In the genomic region with DNA sequence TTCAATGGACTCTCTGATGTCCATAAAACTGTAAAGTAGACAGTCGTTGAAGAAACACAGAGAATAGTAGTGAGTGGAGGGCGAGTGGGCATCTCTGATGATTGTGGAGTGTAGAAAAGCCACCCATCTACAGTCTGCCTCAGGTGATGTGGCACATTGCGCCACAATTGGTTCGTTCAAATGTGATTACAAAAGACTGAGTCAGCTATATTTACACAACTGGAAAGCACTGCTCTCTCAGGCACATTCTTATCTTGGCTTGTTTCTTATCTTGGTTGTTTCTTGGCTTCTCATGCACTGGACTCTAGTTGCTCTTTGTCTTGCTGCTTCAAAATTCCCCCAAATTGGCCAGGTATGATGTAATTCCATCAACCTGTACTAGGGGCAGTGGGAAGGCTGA, we compare ENCODE assay signal across 24 mouse cellular contexts. TPM values are rescaled to one million over a fixed set of nuclear protein-coding genes. Genes with fewer than 3 reads are reported as not detected.
DNase-seq lines count a peak whose midpoint lies in the region; ATAC-seq and TF ChIP-seq lines count a peak whose summit lies in the region.
"Had no signal": no experiment of that assay in that cellular context is flagged by ENCODE, and none has a peak within 500 bp of the region (broad histone marks: within the 10 kb centered on the region; RNA-seq: fewer than 3 reads in every experiment).

No protein-coding gene starts in this region.

- H3K36me3 ChIP-seq in liver, adult 2 months (ENCODE audit: control insufficient read depth, insufficient read depth, low read length), result no peaks in the 10 kb centered on the region
- H3K36me3 ChIP-seq in liver, embryonic 12.5 days, result no peaks in the 10 kb centered on the region
- no peaks in the 10 kb centered on the region for H3K36me3 ChIP-seq in intestine, embryonic 16.5 days (ENCODE audit: control insufficient read depth, insufficient read depth, low read length)
- H3K36me3 ChIP-seq: hindbrain, embryonic 13.5 days; lung, embryonic 15.5 days; midbrain, embryonic 13.5 days had no signal

- 41% methylated on average over 4 of the region's 4 CpGs for WGBS in liver, adult 2 months
- 44% methylated on average over 4 of the region's 4 CpGs for WGBS in liver, embryonic 12.5 days (ENCODE audit: insufficient replicate concordance)
- 65% methylated on average over 4 of the region's 4 CpGs for WGBS in intestine, embryonic 16.5 days

- no peak for TF ChIP-seq POLR2A in liver, adult 2 months (IDR thresholded peaks at IDR 0.05; ENCODE audit: extremely low read depth, insufficient read depth, low read length)

- peak; percentile 71 for DNase-seq in liver, adult 2 months (ENCODE audit: extremely low read depth, low read depth, low spot score)
- DNase-seq in 416B (ENCODE audit: low read depth), result peak; percentile 80
- peak; percentile 42 for DNase-seq in naive thymus-derived CD4-positive, alpha-beta T cell, adult 2 months (ENCODE audit: low read depth)
- no peak for DNase-seq in left cerebral cortex, postnatal 36 days (ENCODE audit: low spot score in 2 of 2)
- no peak for DNase-seq in layer of hippocampus, adult 8-10 months (ENCODE audit: low spot score in 2 of 2)
- DNase-seq: cerebellum, adult 8-10 months; retina, postnatal 1 day; right cerebral cortex, postnatal 4 days had no signal

- no peak overlapping the region for H3K9ac ChIP-seq in liver, adult 2 months (ENCODE audit: low read depth, low read length)
- H3K9ac ChIP-seq in liver, embryonic 12.5 days, result no peak overlapping the region
- H3K9ac ChIP-seq in intestine, embryonic 16.5 days (ENCODE audit: low read depth, low read length), result no peak overlapping the region
- H3K9ac ChIP-seq: hindbrain, embryonic 13.5 days; lung, embryonic 15.5 days; midbrain, embryonic 13.5 days had no signal

- H3K4me1 ChIP-seq in liver, adult 2 months (ENCODE audit: control insufficient read depth, insufficient read depth, low read length), result 0 out of 2 replicates have a peak, but pooled peaks cover 4% of the 10 kb centered on the region
- peaks cover 34% of the 10 kb centered on the region for H3K4me1 ChIP-seq in liver, embryonic 12.5 days
- peaks cover 9% of the 10 kb centered on the region; the same call in 1 of the 2 replicates for H3K4me1 ChIP-seq in intestine, embryonic 16.5 days (ENCODE audit: control insufficient read depth, insufficient read depth, low read length)

- no peak for TF ChIP-seq CTCF in liver, adult 2 months (IDR thresholded peaks at IDR 0.05; ENCODE audit: low read depth, low read length)

- no peak overlapping the region for H3K27ac ChIP-seq in liver, adult 2 months (replicated peaks; ENCODE audit: insufficient read depth, low read depth, low read length)
- no peak overlapping the region for H3K27ac ChIP-seq in liver, embryonic 12.5 days
- peak overlapping the region; percentile 43; the same call in 1 of the 2 replicates for H3K27ac ChIP-seq in intestine, embryonic 16.5 days (ENCODE audit: low read length)
- H3K27ac ChIP-seq: hindbrain, embryonic 13.5 days; left cerebral cortex, adult 2 months; lung, embryonic 15.5 days; midbrain, embryonic 13.5 days had no signal

- H3K79me2 ChIP-seq in liver, adult 2 months (ENCODE audit: control insufficient read depth, insufficient read depth, low read length), result no peaks in the 10 kb centered on the region

- H3K4me2 ChIP-seq in liver, embryonic 12.5 days, result no peak overlapping the region
- no peak overlapping the region for H3K4me2 ChIP-seq in intestine, embryonic 16.5 days (ENCODE audit: low read depth, low read length)
- H3K4me2 ChIP-seq: hindbrain, embryonic 13.5 days; lung, embryonic 15.5 days; midbrain, embryonic 13.5 days had no signal

- intact Hi-C loops in left cerebral cortex, postnatal 36 days (cut with DNase I), result no loop called here

- H3K27me3 ChIP-seq in liver, adult 2 months (ENCODE audit: control insufficient read depth, insufficient read depth, low read length), result peaks cover 2% of the 10 kb centered on the region; the same call in 1 of the 2 replicates
- H3K27me3 ChIP-seq in liver, embryonic 12.5 days (replicated peaks), result no peaks in the 10 kb centered on the region
- no peaks in the 10 kb centered on the region for H3K27me3 ChIP-seq in intestine, embryonic 16.5 days (replicated peaks; ENCODE audit: control insufficient read depth, insufficient read depth, low read length)
- H3K27me3 ChIP-seq: hindbrain, embryonic 13.5 days; lung, embryonic 15.5 days; midbrain, embryonic 13.5 days had no signal

- ATAC-seq in liver, embryonic 12.5 days, result no peak
- peak; percentile 58 for ATAC-seq in intestine, embryonic 16.5 days
- ATAC-seq: midbrain, embryonic 13.5 days had no signal

- H3K9me3 ChIP-seq in liver, embryonic 12.5 days (replicated peaks), result no peaks in the 10 kb centered on the region
- no peaks in the 10 kb centered on the region for H3K9me3 ChIP-seq in intestine, embryonic 16.5 days (ENCODE audit: control insufficient read depth, low read length)
- H3K9me3 ChIP-seq: hindbrain, embryonic 13.5 days; lung, embryonic 15.5 days; midbrain, embryonic 13.5 days had no signal

- no peak overlapping the region for H3K4me3 ChIP-seq in liver, adult 2 months (ENCODE audit: insufficient read depth, low read depth, low read length)
- no peak overlapping the region for H3K4me3 ChIP-seq in liver, embryonic 12.5 days
- H3K4me3 ChIP-seq in intestine, embryonic 16.5 days (ENCODE audit: low read length), result no peak overlapping the region
- H3K4me3 ChIP-seq: hindbrain, embryonic 13.5 days; left cerebral cortex, adult 2 months; lung, embryonic 15.5 days; midbrain, embryonic 13.5 days; myocyte had no signal

RNA-seq across cellular contexts. Expression of a gene that starts 9.4 kb away (rescaled TPM):
- total RNA-seq in liver, adult 2 months (2014; rRNA removed), result 0.07 and 0.09 TPM in 2 replicates
- polyA plus RNA-seq in liver, adult 2 months (2012; rRNA removed), result not detected in 2 replicates
- not detected in 2 replicates for polyA plus RNA-seq in liver, embryonic 12.5 days (2016; fragmentation: Nextera tagmentation; extraction: Ambion mirVana)
- 1.1 and 1.4 TPM in 2 replicates for polyA plus RNA-seq in intestine, embryonic 16.5 days (2015; fragmentation: Nextera tagmentation; extraction: Ambion mirVana)
- total RNA-seq in left cerebral cortex, postnatal 36 days (2021), result not detected
- total RNA-seq in layer of hippocampus, adult 8-10 months (2022), result 1 to 10 TPM in 1 of 4 experiments, under 1 TPM in 1, not detected in 2; 0.40 to 1.3 TPM
- total RNA-seq: ES-E14; gastrocnemius, adult 8-10 months; layer of hippocampus, adult 18-20 months; left cerebral cortex, adult 2 months had no signal
- polyA plus RNA-seq: cortical plate, adult 2 months; heart, postnatal 0 days; hindbrain, embryonic 13.5 days; midbrain, embryonic 13.5 days; myocyte had no signal

RNA-seq across cellular contexts. Expression of a gene that starts 9.5 kb away (rescaled TPM):
- total RNA-seq in liver, adult 2 months (2014; rRNA removed), result 0.37 TPM in 1 of 2 replicates, not detected in the other
- not detected in 2 replicates for polyA plus RNA-seq in liver, adult 2 months (2012; rRNA removed)
- polyA plus RNA-seq in liver, embryonic 12.5 days (2016; fragmentation: Nextera tagmentation; extraction: Ambion mirVana), result not detected in 2 replicates
- polyA plus RNA-seq in intestine, embryonic 16.5 days (2015; fragmentation: Nextera tagmentation; extraction: Ambion mirVana), result 0.38 TPM in 1 of 2 replicates, not detected in the other
- total RNA-seq in left cerebral cortex, postnatal 36 days (2021), result not detected
- 1 to 10 TPM in 1 of 4 experiments, not detected in 3; 1.1 TPM for total RNA-seq in layer of hippocampus, adult 8-10 months (2022)
- total RNA-seq: adrenal gland, postnatal 4 days; ES-E14; layer of hippocampus, adult 18-20 months; left cerebral cortex, adult 2 months had no signal
- polyA plus RNA-seq: cortical plate, adult 2 months; heart, postnatal 0 days; hindbrain, embryonic 13.5 days; kidney, embryonic 16.5 days; limb, embryonic 14.5 days; lung, embryonic 15.5 days; midbrain, embryonic 13.5 days; myocyte had no signal

RNA-seq across cellular contexts. Expression of a gene that starts 46.6 kb away (rescaled TPM):
- total RNA-seq in liver, adult 2 months (2014; rRNA removed), result 0.74 and 1.1 TPM in 2 replicates
- 0.13 and 0.17 TPM in 2 replicates for polyA plus RNA-seq in liver, adult 2 months (2012; rRNA removed)
- polyA plus RNA-seq in liver, embryonic 12.5 days (2016; fragmentation: Nextera tagmentation; extraction: Ambion mirVana), result 0.10 TPM in 1 of 2 replicates, not detected in the other
- polyA plus RNA-seq in intestine, embryonic 16.5 days (2015; fragmentation: Nextera tagmentation; extraction: Ambion mirVana), result 0.13 and 0.38 TPM in 2 replicates
- not detected for total RNA-seq in left cerebral cortex, postnatal 36 days (2021)
- under 1 TPM in 2 of 4 experiments, not detected in 2; 0.12 to 0.25 TPM for total RNA-seq in layer of hippocampus, adult 8-10 months (2022)
- total RNA-seq: gastrocnemius, adult 8-10 months; layer of hippocampus, adult 18-20 months; left cerebral cortex, adult 2 months had no signal
- polyA plus RNA-seq: embryonic facial prominence, embryonic 14.5 days; heart, postnatal 0 days; hindbrain, embryonic 13.5 days; midbrain, embryonic 13.5 days; myocyte had no signal

RNA-seq across cellular contexts. Expression of a gene that starts 51.8 kb away (rescaled TPM):
- 0.60 and 0.65 TPM in 2 replicates for total RNA-seq in liver, adult 2 months (2014; rRNA removed)
- 0.07 and 0.10 TPM in 2 replicates for polyA plus RNA-seq in liver, adult 2 months (2012; rRNA removed)
- 0.06 TPM in 1 of 2 replicates, not detected in the other for polyA plus RNA-seq in liver, embryonic 12.5 days (2016; fragmentation: Nextera tagmentation; extraction: Ambion mirVana)
- 0.22 and 0.40 TPM in 2 replicates for polyA plus RNA-seq in intestine, embryonic 16.5 days (2015; fragmentation: Nextera tagmentation; extraction: Ambion mirVana)
- total RNA-seq in left cerebral cortex, postnatal 36 days (2021), result not detected
- not detected for total RNA-seq in layer of hippocampus, adult 8-10 months (2022)
- total RNA-seq: gastrocnemius, adult 8-10 months; layer of hippocampus, adult 18-20 months; left cerebral cortex, adult 2 months had no signal
- polyA plus RNA-seq: cortical plate, adult 2 months; embryonic facial prominence, embryonic 14.5 days; heart, postnatal 0 days; hindbrain, embryonic 13.5 days; kidney, embryonic 16.5 days; midbrain, embryonic 13.5 days; myocyte had no signal

RNA-seq across cellular contexts. Expression of a gene that starts 55.4 kb away (rescaled TPM):
- total RNA-seq in liver, adult 2 months (2014; rRNA removed), result 1.1 and 3.3 TPM in 2 replicates
- polyA plus RNA-seq in liver, adult 2 months (2012; rRNA removed), result 0.15 and 0.31 TPM in 2 replicates
- 6.3 and 6.4 TPM in 2 replicates for polyA plus RNA-seq in liver, embryonic 12.5 days (2016; fragmentation: Nextera tagmentation; extraction: Ambion mirVana)
- polyA plus RNA-seq in intestine, embryonic 16.5 days (2015; fragmentation: Nextera tagmentation; extraction: Ambion mirVana), result 1.6 and 1.9 TPM in 2 replicates
- 1 to 10 TPM; 1.3 to 1.4 TPM for total RNA-seq in left cerebral cortex, postnatal 36 days (2021)
- total RNA-seq in layer of hippocampus, adult 8-10 months (2022), result 1 to 10 TPM; 2.0 to 2.9 (median 2.1) TPM
- total RNA-seq: ES-E14; gastrocnemius, adult 8-10 months had no signal
- polyA plus RNA-seq: heart, postnatal 0 days; myocyte had no signal

Comparison
In these comparisons a context has a peak if more than half of its experiments do, and no peak if none do; other contexts are left out.
1. DNase-seq: peak in liver, adult 2 months (single experiment), 416B (single experiment) and naive thymus-derived CD4-positive, alpha-beta T cell, adult 2 months (single experiment); none in left cerebral cortex, postnatal 36 days (0 of 2) and layer of hippocampus, adult 8-10 months (0 of 2).